Mouse (Mus musculus) hindbrain, postnatal 0 days (tissue): Measurements from ENCODE around the gene Slc25a34. TPM values are rescaled to one million over a fixed set of nuclear protein-coding genes. Genes with fewer than 3 reads are reported as not detected.

ENCODE experiments used
- ATAC-seq: fragments of 200-750 bp; cut with Nextera tagmentation; 2 replicates; pipeline ENCODE4 v1.8.0; 2017; ENCODE audit warnings: mild to moderate bottlenecking, moderate TSS enrichment, moderate library complexity
- DNase-seq: peaks from one replicate; pipeline ENCODE4 v3.0.0-alpha.2; 2015; ENCODE audit warnings: low spot score
- H3K27ac ChIP-seq: fragments of 300-500 bp; sonication (generic); 2 replicates; pipeline ENCODE4 v1.5.1; 2014; ENCODE audit warnings: mild to moderate bottlenecking
- H3K27me3 ChIP-seq: fragments of 300-500 bp; sonication (generic); 2 replicates; pipeline ENCODE4 v1.6.1; 2014; ENCODE audit warnings: low read length, mixed read lengths; ENCODE audit not compliant: insufficient read depth
- H3K36me3 ChIP-seq: fragments of 300-500 bp; sonication (generic); 2 replicates; pipeline ENCODE4 v1.6.1; 2014; ENCODE audit warnings: low read length, mixed read lengths; ENCODE audit not compliant: insufficient read depth
- H3K4me1 ChIP-seq: fragments of 300-500 bp; sonication (generic); 2 replicates; pipeline ENCODE4 v1.6.1; 2014; ENCODE audit warnings: antibody characterized with exemption, low read length, mixed read lengths; ENCODE audit not compliant: insufficient read depth
- H3K4me2 ChIP-seq: fragments of 300-500 bp; sonication (generic); 2 replicates; pipeline ENCODE4 v1.6.1; 2014; ENCODE audit warnings: low read depth, mild to moderate bottlenecking, low read length, moderate library complexity, mixed read lengths
- H3K4me3 ChIP-seq: fragments of 300-500 bp; sonication (generic); 2 replicates; pipeline ENCODE4 v1.5.1; 2014; ENCODE audit warnings: low read length
- H3K9ac ChIP-seq: fragments of 300-500 bp; sonication (generic); replicated peaks from 2 replicates; pipeline ENCODE4 v1.6.1; 2014; ENCODE audit warnings: mild to moderate bottlenecking, low read length, moderate library complexity, mixed read lengths
- H3K9me3 ChIP-seq: fragments of 300-500 bp; sonication (generic); 2 replicates; pipeline ENCODE4 v1.6.1; 2016; ENCODE audit warnings: low read length, mixed read lengths
- CTCF ChIP-seq: IDR thresholded peaks from 2 replicates; pipeline ENCODE4 v1.5.1; 2016; ENCODE audit warnings: antibody characterized with exemption, control low read depth, low read depth
- WGBS: fragments of 180-500 bp; shearing (Covaris S2); extraction: QIAGEN DNeasy Blood & Tissue Kit; methylation state at CpG from one replicate; pipeline ENCODE4 v1.1.7; 2014; 5-methylcytosine and 5-hydroxymethylcytosine counted together
- polyA plus RNA-seq: library from polyadenylated mRNA; unstranded; fragments of >200 nt; fragmentation: Nextera tagmentation; extraction: Ambion mirVana; gene quantifications from 2 replicates; pipeline ENCODE4 v1.2.1, GENCODE M21; 2015
- total RNA-seq: library from RNA; depleted of rRNA; stranded (reverse); fragments of >200 nt; gene quantifications from 2 replicates; pipeline ENCODE4 v1.2.3, GENCODE M21; 2014

The Slc25a34 gene
- total and polyA plus RNA-seq, 2 experiments from 2014 or later: 3.6 to 18.1 TPM

GRCm38 (mm10) chr4:141654509-141654908 is 30.9 kb upstream of the Slc25a34 start:
- no peaks in the 10 kb centered on the region for H3K27me3 ChIP-seq
- H3K36me3 ChIP-seq: no peaks in the 10 kb centered on the region
- no peak for DNase-seq
- WGBS: 83% methylated on average over 6 of the region's 6 CpGs
- peak overlapping the region; percentile 70; the same call in 1 of the 2 replicates for H3K27ac ChIP-seq
- H3K9me3 ChIP-seq: no peaks in the 10 kb centered on the region
- no peak for TF ChIP-seq CTCF
- H3K4me1 ChIP-seq: peaks cover 5% of the 10 kb centered on the region; the same call in 1 of the 2 replicates
- no peak overlapping the region for H3K9ac ChIP-seq
- H3K4me2 ChIP-seq: no peak overlapping the region
- ATAC-seq: no peak
- no peak overlapping the region for H3K4me3 ChIP-seq

- H3K36me3 ChIP-seq: no peaks in the 10 kb centered on the region
- no peak for TF ChIP-seq CTCF
- H3K9me3 ChIP-seq: no peaks in the 10 kb centered on the region
- H3K27me3 ChIP-seq: no peaks in the 10 kb centered on the region
- H3K9ac ChIP-seq: no peak overlapping the region
- no peak overlapping the region for H3K4me3 ChIP-seq
- no peak overlapping the region for H3K4me2 ChIP-seq
- peak overlapping the region; percentile 70; the same call in 1 of the 2 replicates for H3K27ac ChIP-seq
- ATAC-seq: peak; percentile 73
- H3K4me1 ChIP-seq: peaks cover 5% of the 10 kb centered on the region
- WGBS: 67% methylated on average over 13 of the region's 13 CpGs
- peak; percentile 31 for DNase-seq
Measured at GRCm38 (mm10) chr4:141653813-141654212, 30.2 kb upstream of the Slc25a34 start.

- Histone ChIP-seq H3K4me1 (peaks cover 8% of the 10 kb centered on the region), H3K27me3 (no peaks in the 10 kb centered on the region), H3K4me2 (no peak overlapping the region), H3K36me3 (no peaks in the 10 kb centered on the region), H3K27ac (no peak overlapping the region), H3K9me3 (no peaks in the 10 kb centered on the region), H3K4me3 (no peak overlapping the region), H3K9ac (no peak overlapping the region)
- TF ChIP-seq CTCF: no peak
- 83% methylated on average over 8 of the region's 8 CpGs for WGBS
- DNase-seq (no peak), ATAC-seq (no peak)
Measured at GRCm38 (mm10) chr4:141653044-141653443, 29.4 kb upstream of the Slc25a34 start.

- WGBS: 65% methylated on average over 10 of the region's 10 CpGs
Measured at GRCm38 (mm10) chr4:141651944-141652343, 28.3 kb upstream of the Slc25a34 start.

GRCm38 (mm10) chr4:141651286-141651685 is 27.7 kb upstream of the Slc25a34 start:
- no peak for ATAC-seq

More at GRCm38 (mm10) chr4:141651944-141652343, 28.3 kb upstream of the Slc25a34 start:
- DNase-seq (no peak), ATAC-seq (no peak)
- no peak overlapping the region for H3K4me2 ChIP-seq
- TF ChIP-seq CTCF: no peak
- no peak overlapping the region for H3K4me3 ChIP-seq
- no peaks in the 10 kb centered on the region for H3K9me3 ChIP-seq
- H3K9ac ChIP-seq: no peak overlapping the region
- no peaks in the 10 kb centered on the region for H3K36me3 ChIP-seq
- H3K4me1 ChIP-seq: peaks cover 8% of the 10 kb centered on the region
- no peaks in the 10 kb centered on the region for H3K27me3 ChIP-seq
- H3K27ac ChIP-seq: no peak overlapping the region; the same call in 1 of the 2 replicates

GRCm38 (mm10) chr4:141649244-141649643 is 25.6 kb upstream of the Slc25a34 start:
- no peaks in the 10 kb centered on the region for H3K27me3 ChIP-seq
- no peaks in the 10 kb centered on the region for H3K9me3 ChIP-seq
- H3K27ac ChIP-seq: peak overlapping the region; percentile 65
- no peak overlapping the region for H3K4me2 ChIP-seq
- H3K9ac ChIP-seq: 0 out of 2 replicates have a peak overlapping the region, but pooled peaks have one; percentile 9
- H3K36me3 ChIP-seq: no peaks in the 10 kb centered on the region
- H3K4me1 ChIP-seq: peaks cover 6% of the 10 kb centered on the region
- TF ChIP-seq CTCF: no peak
- ATAC-seq (no peak), DNase-seq (peak; percentile 73)
- WGBS: 67% methylated on average over 6 of the region's 6 CpGs
- H3K4me3 ChIP-seq: no peak overlapping the region

More at GRCm38 (mm10) chr4:141651286-141651685, 27.7 kb upstream of the Slc25a34 start:
- Histone ChIP-seq H3K36me3 (no peaks in the 10 kb centered on the region), H3K4me2 (no peak overlapping the region), H3K9me3 (no peaks in the 10 kb centered on the region), H3K9ac (no peak overlapping the region), H3K4me1 (peaks cover 8% of the 10 kb centered on the region), H3K4me3 (no peak overlapping the region), H3K27me3 (no peaks in the 10 kb centered on the region), H3K27ac (no peak overlapping the region)
- no peak for TF ChIP-seq CTCF
- no peak for DNase-seq
- WGBS: 71% methylated on average over 6 of the region's 6 CpGs

GRCm38 (mm10) chr4:141648262-141648661 is 24.6 kb upstream of the Slc25a34 start:
- Histone ChIP-seq H3K9me3 (no peaks in the 10 kb centered on the region), H3K9ac (no peak overlapping the region), H3K27ac (peak overlapping the region; percentile 65; the same call in 1 of the 2 replicates), H3K27me3 (no peaks in the 10 kb centered on the region), H3K4me3 (no peak overlapping the region), H3K36me3 (no peaks in the 10 kb centered on the region), H3K4me1 (peaks cover 14% of the 10 kb centered on the region), H3K4me2 (no peak overlapping the region)
- no peak for TF ChIP-seq CTCF
- DNase-seq (no peak), ATAC-seq (no peak)
- 62% methylated on average over 5 of the region's 5 CpGs for WGBS
